Mouse (Mus musculus) WW6 (cell line): ENCODE data around the gene Dguok.

Experiments
- DNase-seq: peaks from one replicate; pipeline ENCODE4 v3.0.0-alpha.2; 2013; ENCODE audit warnings: low read depth, low spot score

The Dguok gene

DNA sequence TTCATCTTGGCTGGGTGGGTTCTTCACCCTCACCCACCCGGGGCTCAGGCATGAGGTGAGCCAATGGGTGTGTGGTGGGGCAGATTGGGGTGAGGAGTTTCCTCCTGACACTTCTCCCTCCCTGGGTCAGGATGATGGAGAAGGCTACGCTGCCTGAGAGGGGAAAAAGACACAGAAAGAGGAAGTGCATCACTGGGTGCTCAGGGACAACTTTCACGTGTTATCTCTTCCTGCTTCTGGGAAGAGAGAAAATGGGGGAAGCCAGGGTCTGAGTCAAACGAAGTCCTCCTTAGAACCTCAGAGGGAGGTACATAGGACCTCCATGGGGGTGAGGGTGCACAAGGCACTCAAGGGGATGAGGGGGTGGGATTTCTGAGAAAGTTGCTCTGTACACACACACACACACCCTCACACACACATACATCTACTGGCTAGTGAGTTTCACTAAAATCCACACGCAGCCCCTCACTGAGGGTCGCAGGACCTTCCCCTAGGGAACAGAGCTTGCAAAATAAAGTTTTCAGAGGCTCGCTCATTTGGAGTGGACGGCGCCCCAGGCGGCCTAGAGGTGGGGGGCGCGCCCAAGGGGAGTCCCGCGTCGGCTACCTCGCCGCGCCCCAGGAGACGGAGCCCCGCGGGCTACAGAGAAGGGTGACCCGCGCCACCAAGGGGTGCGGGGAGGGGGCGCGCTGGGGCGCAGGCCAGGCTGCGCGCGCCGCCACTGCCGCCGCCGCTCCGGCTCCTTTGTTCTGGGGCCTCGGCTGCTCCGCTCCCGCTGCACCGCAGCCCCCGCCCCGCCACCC, 51.2 kb downstream of the Dguok start:
- DNase-seq = no peak

DNA sequence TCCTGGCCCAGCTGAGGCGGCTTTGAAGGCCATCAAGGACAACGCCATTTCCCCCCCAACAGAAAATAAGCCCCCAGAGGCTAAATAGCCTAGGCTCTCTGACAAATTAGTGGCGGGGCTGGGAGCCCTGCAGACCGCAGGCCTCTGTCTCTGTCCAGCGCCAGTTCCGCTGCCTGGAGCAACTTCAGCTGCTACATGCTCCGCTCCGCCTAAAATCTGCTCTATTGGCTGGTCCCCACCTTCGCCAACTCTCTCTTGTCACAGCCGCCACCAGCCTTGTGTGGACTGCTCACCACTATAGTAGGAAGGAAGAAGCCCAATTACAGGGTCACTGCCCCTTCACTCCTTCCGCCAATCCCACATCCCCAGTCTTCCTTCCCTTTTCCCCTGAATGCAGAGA, 53.1 kb downstream of the Dguok start:
- DNase-seq = no peak

DNA sequence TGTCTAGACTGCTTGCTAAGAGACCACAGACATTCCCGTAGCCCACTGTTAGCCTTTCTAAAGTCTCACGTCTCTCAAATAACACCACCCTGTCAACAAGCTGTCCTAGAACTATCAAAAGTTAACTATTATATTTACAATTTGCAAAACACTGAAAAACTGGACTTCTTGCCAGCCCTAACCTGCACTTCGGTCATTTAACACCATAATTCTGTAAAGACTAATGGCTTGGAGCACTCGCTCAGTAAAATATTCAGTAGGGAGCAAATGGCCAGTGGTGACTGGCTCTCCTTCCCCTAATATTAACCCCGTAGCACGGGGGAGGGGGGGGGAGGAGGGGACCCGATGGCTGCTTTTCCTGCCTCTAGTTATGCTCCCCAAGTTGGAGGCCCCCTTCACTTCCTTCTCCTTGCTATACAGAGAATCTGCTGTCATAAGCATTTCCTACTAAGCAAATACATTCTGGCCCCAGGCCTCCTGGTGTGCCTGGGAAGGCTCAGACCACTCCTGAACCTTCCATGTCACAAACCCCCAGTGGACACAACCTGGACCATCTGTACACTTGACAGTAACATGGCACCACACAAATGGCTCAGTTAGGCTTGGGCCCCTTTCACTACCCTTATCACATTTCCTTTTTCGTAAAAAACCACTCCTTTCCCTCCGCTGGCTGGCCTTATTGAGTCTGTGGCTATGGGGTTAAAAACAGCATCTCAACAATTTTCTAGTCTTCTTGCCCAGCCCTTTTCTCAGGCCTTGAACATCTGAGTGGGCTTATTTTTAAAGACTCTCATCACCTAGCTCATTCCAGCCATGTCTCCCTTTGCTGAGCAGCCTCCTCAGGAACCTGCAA, 56.1 kb downstream of the Dguok start:
- no peak for DNase-seq

DNA sequence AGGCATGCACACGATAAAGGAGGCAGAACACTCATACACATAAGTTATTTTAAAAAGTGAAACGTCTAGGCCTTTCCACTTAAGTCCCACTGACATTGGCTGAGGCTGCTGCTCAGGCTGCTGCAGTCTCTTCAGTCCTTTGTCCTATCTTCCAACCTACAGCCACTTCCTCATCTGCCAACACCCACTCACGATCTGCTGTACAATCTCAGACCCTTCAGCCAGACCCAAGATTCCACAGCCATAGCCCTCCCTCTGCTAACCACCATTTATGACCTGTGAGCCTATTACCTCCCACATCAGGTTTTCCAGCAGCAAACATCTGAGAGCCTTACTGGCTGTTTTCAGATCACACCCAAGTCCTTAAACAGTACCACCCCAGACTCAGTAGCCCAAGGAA, 57.3 kb downstream of the Dguok start:
- no peak for DNase-seq

DNA sequence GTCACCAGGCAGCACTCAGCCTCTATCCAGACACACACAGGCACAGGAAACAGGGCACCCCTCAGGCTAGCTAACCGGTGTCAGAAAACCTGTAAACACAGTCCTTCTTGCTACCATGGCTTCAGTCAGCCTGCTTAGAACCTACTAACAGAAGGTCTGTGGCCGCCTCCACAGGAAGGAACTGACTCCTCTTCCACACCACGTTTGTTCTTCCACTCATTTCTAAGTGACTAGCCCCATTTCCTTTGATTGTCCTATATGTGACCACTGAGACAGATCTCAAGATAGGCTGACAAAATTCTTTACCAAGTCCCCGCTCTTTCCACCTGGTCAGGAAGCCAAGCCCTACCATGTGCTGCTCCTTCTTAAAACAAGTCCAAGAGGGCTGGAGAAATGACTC, 57.9 kb downstream of the Dguok start:
- DNase-seq = no peak

DNA sequence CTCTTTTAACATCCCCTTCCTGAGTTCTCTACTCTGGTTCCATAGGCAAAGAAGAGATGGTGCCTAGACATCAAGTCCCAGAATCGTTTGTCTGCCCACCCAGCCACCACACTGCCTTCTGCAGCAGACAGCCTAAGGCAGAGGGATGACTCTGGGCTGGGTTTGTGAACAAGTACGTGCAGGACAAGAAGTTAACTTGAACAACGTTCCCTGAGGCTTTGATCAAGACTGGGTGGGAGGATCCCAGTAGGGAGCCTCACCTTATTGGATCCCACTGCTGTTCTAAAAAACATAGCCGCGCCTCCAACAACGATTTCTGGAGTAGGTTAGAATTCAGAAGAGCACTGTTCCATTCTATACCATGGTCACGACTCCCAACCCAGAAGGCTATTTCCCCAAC, 59.7 kb downstream of the Dguok start:
- DNase-seq = no peak

DNA sequence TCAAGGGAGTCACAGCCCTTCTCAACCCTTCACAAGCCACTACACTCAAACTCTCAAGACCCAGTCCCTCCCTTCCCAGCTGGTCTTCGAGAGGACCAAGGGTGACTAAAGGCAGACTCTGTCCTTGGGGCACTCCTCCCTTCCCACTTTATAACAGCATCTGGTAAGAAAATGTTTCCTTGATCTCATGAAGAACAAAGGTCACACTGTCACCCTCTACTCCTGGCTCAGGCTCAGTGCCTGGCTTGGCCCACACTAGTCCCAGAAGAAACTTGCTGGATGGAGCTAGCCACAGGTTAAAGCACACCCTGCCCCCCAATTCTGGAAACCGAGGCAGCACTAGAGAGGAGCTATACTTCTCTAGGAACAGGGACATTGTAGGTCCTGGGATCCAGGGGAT, 61.0 kb downstream of the Dguok start:
- DNase-seq = no peak

DNA sequence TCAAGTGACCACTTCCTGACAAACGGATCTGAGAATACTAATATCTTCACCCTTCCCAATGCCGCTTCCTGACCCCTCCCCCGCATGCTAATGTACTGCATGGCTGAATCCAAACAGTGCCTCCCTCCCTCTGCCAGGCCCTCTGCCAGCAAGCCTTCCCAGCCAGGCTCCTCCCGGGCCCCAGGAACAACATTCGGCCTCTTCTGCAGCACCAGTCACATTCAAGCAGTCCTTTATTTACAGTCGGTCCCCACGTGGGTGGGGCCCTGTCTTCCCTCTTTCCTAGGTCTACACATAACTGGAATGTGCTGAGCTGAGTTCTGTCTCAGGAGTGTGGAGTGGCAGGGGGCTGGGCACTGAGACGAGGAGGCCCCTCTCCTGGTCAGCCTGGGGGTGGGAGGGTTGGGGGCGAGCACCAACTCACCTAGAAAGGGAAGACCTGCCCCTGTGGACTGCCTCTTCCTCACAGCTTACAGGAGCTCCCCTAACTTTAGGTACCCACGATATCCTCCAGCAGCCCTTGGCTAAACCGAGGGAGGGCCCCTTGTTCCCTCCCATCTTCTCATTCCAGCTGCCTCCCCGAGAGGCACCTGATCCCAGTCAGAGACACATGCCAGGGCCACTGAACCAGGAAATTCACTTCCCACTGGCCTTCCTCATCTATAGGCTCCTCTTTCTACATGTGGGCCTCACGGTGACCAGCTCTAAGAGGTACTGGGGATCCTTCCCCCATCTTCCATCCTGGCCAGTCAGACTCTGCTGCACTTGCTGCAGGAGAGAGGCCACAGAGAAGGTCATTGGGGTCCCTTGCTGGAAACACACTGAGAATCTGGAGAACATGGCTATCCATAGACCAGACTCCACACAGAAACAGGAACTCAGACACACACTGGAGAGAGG, 63.1 kb downstream of the Dguok start:
- DNase-seq = no peak

DNA sequence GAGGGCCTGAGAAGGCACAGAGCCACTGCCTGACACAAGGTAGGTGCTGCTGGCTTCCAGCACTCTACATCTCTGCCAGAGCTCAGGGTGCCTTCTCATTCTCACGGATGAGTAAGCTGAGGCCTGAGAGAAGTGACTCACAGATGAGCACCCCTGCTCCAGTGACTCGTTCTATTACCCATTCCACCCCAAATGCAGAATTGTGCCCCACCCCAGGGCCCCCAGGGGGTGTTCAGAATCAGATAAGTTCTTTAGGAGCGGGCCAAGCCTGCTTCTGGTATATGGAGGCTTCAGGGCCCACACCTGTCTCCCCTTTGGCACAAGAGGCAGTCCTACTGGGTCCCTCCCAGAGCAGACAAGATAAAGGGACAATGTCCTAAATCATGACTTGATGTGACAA, 64.1 kb downstream of the Dguok start:
- no peak for DNase-seq

DNA sequence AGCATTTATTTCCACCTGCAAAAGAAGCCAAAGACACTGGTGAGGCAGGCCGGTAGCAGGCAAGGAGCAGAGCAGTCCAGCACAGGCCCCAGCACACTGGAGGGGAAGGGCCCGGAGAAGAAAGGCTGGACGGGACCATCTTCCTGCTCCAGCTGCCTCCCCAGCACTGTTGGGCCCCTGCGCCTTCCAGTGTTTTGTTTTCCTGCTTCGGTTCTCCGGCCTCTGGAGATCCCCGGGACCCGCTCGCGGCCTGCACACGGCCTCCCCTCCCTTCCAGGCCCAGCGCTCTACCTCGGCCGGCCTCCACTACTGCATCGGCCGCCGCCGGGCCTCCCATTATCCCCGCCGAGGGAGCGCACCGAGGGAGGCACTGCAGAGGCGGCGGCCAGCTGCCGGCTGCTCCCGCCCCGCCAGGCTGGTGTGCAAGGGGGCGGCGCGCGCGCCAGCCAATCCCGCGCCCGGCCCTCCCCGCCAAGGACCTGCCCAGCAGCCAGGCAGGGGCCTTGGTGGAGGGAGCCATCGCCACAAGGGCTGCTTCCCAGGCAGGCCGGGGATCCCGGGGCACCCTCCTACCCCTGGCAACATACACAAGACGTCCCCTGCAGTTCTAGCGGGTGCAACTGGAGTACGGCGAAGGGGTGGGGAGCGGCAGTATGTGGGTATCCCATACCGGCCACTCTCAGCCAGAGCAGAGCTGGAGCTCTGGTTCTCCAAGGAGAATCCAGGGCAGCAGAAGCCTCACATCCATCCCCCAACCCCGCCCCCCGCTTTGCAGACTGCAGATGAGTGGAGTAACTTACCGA, 65.3 kb downstream of the Dguok start:
- no peak for DNase-seq

DNA sequence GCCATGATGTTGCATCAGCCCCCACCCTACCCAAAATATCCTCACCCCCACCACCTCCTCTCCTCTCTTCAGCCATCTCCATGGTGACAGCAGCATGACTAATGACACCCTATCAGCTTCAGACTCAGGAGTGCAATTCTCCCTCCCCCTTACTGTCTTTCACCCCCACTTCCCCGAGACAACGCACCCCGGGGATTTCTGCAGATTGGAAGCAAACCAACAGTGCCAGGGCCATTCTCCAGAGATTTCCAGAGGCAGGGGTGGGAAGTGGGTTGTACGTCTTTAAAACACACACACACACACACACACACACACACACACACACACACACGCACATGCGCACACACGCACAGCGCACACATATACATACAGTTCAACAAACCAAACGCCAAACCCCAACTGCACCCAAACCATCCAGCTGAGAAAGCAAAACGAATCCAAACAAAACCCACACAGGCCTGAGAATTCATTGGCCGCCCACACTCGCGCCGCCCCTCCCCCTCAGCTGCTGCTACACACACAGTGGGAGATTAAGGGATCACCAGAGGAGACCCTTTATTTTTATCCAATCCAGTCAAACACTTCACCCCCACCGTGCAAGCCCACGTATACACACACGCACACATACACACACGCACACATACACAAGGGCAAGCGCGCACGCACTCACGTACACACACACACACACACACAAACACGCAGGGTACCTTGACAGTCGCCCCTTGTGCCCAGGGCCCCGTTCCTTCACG, 66.1 kb downstream of the Dguok start:
- no peak for DNase-seq

DNA sequence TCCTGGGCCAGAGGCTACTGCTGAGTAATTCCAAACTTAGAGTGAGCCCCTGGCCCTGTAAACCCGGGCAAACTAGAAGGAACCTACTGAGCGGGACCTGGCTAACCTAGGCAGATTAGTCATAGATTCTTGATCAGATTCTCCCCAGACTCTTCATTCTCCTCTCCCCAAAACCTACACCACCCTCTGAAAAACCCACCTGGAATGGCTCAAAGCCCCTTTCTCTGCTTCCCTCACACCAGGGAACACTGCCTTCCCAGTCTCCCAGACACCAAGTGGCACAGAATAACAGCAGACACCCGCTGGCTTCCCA, 66.6 kb downstream of the Dguok start:
- no peak for DNase-seq

DNA sequence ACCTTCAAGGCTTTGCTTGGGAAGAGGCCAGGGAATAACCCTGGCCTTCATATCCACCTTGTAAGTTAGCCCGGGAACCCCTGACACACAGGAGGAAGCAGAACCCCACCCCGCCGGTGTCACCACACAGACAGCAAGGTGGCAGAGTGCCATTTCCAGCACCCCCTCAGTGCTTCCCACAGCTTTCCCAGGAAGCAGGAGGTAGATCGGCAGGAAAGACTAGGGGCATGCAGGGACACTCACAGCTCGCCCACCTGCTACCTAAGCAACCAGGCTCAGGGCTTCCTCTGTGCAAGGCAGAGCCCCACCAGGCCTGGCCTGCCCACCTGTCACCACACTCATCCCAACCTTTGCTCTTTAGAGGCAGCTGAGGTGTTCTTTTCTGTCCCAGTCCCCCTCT, 67.0 kb downstream of the Dguok start:
- no peak for DNase-seq

DNA sequence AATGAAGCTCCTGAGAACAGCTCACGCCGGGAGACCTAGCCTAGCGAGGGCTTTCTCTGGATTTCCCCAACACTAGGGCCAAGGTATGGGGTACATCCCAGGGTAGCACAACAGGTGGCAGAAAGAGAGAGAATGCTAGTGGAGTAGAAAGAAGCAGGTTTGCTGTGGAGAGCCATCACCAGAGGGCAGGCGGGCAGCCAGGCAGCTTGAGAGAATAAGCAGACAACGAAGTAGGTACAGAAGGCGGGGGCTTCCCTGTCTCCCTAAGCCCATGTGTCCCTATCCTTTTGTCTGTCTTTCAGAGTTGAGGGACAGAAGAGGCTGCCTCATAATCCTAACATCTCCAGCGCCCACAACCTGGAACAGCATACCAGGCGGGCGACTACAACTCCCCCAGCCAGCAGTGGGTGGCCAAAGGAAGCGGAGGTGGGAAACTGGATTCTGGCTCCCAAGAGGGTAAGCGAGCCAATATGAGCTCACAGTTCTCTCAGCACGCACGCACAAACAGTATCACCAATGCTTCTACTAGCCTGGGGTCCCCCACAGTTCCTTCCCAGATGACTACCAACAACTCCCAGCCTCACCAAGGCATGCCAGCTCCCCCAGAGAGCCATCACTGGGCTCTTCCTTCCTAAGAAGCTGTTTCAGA, 67.5 kb downstream of the Dguok start:
- DNase-seq = no peak

DNA sequence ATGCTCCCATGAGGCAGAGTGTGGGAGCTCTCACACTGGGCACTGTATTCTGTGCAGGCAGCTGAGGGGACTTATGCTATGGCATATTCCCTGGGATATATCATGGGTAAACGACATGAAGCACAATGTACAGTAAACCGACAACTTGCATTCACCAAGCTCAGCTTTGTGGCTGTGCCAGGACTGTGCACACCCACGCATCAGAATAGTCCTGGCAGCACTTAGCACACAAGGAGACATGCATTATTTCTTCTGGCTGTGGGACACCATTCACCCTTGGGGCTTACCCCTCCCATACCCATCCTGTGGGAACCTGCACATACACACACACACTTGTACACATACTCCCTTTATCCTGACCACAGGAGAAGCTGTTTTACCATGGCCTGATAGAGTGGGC, 68.2 kb downstream of the Dguok start:
- DNase-seq = no peak

DNA sequence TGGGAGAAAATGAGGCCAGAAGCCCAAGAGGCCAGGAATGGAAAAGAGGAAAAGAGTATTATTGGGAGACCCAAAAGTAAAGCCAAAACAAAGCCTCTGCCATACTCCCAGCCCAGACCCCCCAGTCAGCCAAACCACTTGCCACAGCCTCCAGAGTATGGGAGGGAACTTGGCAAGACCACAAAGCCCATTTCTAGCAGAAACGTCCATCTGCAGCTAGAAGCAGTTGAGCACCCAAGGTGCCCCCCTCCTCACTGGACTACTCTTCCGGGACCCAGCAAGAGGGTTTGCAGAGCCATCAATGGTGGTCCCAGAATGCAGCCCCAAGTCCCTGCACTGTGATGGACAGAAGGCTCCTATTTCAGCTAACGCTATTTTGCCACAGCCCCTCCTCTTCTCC, 69.0 kb downstream of the Dguok start:
- DNase-seq = no peak

DNA sequence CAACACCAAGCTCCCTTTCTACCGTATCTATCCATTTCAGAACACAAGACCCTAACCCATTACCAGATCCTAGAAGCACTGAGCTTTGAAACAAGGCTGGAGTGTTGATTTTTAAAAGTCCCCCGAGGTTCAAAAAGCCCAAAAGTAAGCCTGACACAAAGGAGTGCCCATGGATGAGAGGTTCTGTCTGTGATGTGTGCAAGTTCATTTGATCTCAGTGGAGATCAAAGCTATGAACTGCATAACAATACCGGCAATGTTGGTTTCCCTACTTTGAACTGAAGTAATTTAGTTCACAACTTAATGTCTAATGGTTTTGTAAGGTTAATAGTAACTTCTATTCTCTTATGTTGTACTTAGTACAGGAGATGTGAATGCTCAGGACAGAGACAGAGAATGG, 69.5 kb downstream of the Dguok start:
- DNase-seq = no peak

DNA sequence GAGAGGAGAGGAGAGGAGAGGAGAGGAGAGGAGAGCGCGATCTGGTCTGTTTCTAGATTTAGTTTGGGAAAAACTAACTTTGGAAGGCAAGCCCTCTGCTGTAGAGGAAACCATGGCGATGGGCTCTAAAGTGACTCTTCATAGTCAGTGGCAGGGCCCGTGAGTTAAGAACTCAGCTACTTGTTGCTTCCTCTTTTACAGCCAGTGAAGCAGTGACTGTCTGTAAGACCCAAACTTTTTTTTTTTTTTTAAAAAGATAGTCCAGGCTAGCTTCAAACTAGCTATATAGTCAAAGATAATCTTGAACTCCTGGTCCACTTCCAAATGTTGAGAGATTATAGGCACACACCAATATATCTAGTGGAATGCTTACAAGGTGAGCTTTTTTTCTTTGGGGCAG, 70.2 kb downstream of the Dguok start:
- DNase-seq = no peak

DNA sequence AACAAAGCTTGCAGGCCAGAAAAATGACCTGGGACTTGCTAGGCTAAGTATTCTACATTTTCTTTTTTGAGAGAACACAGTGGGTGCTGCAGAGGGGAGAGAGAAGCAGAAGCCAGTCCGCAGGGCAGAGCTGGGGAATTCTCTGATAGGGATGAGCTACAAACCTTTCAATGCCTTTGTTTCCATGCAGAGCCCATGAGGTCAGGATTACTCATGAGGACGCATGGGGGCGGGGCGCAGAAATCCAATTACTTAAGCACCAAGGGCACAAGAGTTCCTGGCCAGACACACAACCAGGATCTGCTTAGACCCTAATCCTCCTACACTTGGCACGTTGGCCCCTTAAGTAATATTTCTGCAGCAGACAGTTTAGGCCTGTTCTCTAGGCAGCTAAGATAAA, 71.6 kb downstream of the Dguok start:
- DNase-seq = no peak

DNA sequence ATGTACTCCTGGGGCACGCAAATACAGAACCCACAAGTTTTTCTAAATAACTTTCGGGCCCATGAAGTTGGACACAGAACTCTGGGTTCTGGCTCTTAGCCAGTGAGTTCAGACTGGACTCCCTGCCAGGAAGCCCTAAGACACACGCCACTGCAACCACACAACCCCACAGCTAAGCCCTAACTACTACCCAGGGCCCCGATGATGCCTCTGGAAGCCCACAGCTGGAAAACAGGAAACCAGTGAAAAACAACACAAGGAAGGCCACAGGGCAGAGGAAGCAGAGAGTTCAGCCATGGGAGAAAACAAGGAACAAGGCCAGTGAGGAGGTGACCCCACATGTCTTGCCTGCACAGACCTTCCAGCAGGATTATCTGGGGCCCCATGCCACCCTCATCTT, 73.2 kb downstream of the Dguok start:
- DNase-seq = no peak
